Mouse (Mus musculus) mesoderm, embryonic 11.5 days (tissue): Measurements from ENCODE around the gene Col19a1.

Experiments
- DNase-seq: peaks from one replicate; pipeline ENCODE4 v3.0.0-alpha.2; 2012; ENCODE audit warnings: low read depth, low spot score

The Col19a1 gene

DNA sequence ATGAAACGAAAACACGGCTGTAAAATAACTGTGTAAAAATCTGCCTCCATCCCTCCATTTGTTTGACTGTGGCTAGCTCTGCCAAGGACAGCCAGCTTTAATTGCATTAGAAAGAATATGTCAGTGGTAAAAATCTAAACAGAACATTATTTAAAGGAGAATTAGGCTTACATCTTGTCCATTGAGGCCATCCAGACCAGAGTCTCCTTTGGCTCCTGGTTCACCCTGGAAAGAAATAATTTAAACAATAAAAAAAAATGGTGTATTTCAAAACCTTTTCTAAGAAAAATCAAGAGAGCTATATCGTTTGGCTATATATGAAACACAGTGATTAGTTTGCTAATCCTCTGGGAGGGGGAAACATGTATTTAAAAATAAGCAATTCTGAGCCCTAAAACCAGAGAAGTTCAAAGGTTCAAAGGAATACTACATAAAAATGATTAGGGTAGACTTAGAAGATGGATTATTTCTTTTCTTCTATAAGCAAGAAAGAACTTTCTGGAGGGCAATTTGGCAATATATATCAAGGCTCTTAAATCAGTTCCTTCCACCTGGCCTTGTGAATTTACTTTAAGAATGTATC, 125.9 kb downstream of the Col19a1 start:
- no peak for DNase-seq

DNA sequence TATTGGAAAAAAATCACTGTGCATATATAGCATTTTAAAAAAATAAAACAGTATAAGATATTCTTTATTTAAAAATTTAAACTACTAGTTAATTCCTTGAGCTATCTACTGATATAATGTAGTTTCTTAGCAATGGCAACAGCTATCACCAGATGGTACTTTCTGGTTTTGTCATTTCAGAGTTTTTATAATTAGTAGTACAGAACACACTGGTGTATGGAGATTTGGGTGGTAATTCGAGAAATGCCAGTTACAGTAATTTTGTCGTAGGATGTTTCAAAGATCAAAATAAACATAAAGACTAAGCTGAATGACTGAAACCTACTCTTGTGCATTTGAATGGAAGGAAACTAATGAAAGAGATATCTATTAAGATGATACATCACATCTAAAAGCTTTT, 129.3 kb downstream of the Col19a1 start:
- no peak for DNase-seq

DNA sequence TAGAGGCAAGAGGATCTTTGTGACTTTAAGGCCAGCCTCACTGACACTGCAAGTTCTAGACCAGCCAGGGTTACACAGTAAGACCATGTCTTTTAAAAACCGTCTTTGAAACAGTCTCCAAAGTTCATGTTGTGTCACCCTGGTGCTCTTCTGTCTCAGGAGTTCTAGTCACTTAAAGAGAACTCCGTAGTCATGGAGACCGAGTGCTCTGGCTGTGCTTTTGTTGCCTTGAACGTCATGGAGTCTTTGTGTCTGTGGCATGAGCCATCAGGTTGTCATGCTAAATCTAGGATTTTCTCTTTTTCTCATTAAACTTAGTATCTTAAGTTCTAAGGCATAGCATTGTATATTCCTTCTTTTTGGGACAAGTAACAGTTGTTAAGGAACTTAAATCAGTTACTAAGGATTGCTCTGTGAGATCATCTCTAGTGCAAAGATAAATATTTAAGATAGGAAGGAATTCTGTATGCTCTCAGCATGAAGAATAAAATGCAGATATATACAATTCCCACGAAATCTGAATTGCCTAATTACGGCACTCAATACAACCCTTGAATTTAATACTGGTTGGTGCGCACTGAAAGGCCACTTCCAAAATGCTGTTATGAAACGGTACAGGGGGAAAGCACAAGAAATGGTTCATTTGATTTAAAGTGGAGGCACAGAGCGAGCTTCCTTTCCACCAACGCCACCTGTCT, 134.6 kb downstream of the Col19a1 start:
- DNase-seq = no peak

DNA sequence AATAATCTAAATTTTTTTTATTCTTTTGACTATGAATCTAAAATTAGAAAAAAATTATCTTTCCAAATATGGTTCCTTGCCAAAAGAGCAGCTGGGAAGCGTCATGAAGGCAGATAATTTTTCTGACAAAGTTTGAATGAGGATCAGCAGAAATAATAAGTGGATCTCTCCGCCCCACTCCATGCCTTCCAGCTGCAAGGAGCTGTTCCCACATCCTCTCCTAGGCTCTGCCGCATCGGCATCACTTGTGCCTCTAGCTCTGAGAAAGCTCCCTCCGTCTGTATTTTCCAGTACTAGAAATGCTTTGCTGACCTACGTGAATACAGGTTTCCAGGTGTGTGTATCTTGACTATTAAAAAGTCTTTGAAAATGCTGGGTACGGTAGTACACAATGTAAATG, 135.1 kb downstream of the Col19a1 start:
- no peak for DNase-seq

GRCm38 (mm10) chr1:24437425-24437824, 149.8 kb downstream of the Col19a1 start:
- no peak for DNase-seq

DNA sequence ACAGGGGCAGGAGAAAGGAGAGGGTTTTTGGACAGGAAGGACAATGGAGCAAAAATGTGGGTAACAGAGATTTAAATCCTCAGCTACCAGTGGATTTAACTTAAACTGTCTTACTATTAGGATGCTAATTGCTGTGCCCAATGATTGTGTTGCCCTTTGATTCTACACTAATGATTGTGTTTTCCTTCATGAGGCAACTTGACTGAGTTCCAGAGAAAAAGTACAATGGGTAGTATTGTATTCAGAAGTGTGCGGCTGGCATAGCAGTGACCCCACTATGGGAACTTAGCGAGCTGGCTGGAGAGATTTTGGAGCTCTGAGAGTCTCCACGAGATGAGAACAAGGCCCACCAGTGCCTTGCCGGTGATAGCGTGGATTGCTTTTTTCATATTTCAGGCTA, 159.0 kb downstream of the Col19a1 start:
- DNase-seq = no peak

- peak; percentile 35 for DNase-seq
Observed at GRCm38 (mm10) chr1:24378125-24378821, 209.0 kb downstream of the Col19a1 start.

- DNase-seq = peak; percentile 46
Observed at GRCm38 (mm10) chr1:24374902-24375301, 212.4 kb downstream of the Col19a1 start.

- DNase-seq = no peak
Observed at GRCm38 (mm10) chr1:24373671-24374070, 213.6 kb downstream of the Col19a1 start.

- DNase-seq = no peak
Observed at GRCm38 (mm10) chr1:24372471-24373258, 214.6 kb downstream of the Col19a1 start.

- DNase-seq = peak; percentile 52
Observed at GRCm38 (mm10) chr1:24367570-24368517, 219.4 kb downstream of the Col19a1 start.

DNA sequence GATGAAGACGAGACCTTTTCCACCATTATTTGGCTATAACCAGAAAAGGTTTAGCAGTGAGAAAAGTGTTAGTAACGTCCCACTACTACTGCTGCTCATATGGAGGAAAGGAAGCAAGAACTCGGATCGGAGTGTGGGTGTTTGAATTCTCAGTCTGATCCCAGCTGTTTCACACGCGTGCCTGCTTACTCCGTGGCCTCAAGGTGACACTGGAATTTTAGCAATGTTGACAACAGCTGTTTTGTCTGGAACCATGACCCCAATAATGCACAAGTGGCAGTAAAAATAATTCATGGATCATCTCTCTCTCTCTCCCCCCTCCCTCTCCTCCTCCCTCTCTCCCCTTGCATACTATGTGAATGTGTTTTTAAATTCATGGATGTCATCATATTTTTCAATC, 222.5 kb downstream of the Col19a1 start:
- no peak for DNase-seq

DNA sequence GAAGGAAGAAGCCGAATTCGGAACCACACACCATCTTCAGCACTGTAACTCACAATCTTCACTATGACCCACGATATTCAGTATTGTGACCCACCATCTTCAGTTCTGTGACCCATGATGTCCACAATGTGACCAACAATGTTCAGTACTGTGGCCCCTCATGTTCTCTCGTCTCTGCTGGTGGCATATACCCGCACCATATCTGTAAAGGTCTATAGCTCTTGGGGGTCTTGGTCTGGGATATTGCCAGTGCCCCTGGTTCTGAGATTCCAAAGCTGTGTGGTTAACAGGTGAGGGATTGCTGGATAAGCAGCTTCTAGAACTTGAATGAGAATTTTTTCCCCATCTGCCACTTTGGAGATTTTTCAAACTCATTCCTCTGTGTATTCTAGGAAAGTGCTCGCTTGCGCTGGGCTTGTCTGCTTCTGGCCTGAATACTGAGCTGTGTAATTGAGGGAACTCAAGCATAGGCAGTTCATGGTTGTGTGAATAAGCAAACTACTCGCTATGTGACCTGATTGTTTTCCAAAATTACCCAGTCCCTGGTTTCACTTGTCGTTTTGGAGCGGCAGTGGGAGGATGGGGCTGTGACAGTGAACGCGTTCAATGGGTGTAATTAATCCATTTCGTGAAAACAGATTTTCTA, 225.2 kb downstream of the Col19a1 start:
- DNase-seq = no peak

DNA sequence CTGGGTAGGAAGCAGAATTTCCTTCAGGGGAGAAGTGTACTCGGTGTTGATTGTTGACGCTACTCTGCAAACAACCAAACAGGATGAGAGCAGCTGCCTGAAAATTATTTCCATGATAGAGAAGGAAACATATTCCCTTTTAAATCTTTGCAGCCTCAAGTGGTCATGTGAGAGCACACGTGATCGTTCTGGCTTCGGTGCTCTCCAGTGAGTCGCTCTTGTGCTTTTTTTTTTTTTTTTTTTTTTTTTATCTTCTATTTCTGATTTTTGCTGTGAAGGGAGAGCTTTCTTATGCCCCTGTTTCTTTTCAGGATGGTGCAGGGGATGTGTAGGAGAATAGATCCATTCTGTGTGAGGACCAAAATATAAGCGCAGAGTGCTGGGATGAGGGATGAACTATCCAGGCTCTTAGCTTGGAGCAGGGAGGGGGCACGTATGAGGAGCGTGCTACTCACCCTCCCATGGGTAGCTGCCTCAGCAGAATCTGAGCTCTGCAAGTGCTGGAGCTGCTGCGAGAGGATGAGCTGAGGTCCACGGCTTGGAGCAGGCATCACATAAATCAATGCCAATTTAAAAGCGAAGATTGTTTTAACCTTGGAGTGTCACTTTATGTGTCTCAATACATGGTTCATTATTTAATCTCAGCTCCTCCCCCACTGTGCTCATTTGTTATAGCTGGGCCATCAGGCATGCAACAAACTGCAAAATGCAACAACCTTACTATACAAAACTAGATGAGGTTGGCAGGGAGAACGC, 237.6 kb downstream of the Col19a1 start:
- DNase-seq = peak; percentile 5

- DNase-seq = no peak
Observed at GRCm38 (mm10) chr1:24347621-24348160, 239.6 kb downstream of the Col19a1 start.

DNA sequence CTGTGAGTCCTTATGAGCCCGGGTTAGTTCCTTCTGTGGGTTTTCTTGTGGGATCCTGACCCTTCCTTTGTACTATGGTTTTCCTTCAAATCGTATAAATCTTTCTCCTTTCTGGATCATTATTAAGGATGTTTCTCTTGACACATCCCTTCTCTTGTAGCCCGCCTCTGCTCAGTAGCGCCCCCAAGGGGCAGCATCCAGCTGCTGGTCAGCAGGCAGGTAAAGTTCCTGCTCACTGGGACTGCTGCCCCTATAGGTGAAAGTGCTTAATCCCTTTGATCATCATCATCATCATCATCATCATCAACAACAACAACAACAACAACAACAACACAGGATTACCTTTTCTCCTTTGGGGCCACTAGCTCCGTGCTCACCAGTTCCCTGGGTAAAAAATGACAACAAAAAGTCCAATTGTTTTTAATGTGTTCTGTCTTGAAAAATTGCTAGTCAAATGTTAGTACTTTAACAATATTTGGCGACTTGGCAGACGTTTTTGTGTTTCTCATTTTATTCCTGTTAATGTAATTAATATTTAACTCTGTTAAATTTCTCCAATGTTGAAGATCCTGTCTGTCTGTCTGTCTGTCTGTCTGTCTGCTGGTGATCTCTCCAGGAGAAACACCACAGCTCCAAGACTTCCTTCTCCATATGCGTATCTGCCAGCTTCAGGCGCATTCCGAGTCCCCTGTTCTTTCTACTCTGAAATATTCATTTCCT, 249.6 kb downstream of the Col19a1 start:
- no peak for DNase-seq

DNA sequence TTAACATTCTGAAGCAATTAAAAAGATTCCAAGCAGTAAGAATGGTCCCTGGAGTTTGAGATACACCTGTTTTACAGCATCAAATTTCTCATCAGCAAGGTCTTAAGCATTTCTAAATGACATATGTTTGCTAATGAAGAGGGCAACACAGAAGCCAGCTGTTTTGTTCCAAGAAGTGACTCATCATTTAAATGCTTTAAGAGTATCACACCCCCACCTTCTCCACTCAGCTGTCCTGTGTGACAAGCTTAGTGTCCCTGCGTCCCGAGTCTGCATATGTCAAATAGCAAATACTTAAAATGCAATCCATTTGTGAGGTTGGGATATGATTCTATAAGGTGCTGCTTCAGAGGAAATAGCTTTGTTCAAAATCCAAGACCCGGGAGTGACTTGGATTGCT, 251.2 kb downstream of the Col19a1 start:
- no peak for DNase-seq

GRCm38 (mm10) chr1:24316961-24317589, 270.2 kb downstream of the Col19a1 start:
- no peak for DNase-seq
